Mouse (Mus musculus): ENCODE measurements around the gene Papss2.

Gene Papss2

DNA sequence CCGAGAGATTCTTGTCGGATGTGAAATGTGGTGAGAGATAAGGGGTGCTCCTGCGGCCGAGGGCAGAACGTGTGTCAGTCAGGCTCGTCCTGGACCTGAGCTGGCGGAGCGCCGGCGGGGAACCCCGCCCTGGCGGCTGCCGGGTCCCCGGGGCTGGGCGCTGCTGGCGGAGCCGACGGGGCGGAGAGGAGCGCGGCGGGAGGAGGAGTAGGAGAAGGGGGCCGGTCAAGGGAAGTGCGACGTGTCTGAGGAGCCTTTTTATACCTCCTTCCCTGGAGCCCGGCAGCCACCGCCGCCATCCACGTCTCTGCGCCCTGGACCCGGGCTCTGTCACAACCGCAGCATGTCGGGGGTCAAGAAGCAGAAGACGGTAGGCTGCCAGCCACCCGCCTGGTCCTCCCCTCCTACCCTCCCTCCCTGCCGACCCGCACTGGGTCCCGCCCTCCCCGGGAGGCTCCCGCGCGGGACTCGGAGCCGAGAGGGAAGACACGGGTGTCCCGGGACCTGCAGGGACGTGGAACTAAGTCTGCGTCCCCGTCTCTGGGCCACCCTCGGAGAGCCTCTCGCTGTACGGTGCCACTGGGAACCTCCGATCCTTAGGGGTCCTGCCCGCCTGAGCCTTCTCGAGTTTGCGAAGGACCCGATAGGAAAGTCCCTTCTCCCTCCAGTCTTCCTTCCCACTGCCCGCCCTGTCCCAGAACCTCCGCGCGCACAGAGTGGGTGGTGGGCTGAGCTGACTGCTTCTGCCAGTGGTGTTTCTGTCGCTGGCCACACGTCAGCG is at the start of gene Papss2:
Gene Papss2, plus strand, starts transcription at position 285 of the 781 bp plus-strand sequence.
- DNase-seq (ENCODE audit: low read depth, low spot score): peak; percentile 10

GRCm38 (mm10) chr19:32547396-32547795 is 48.2 kb upstream of the Papss2 start:
- no peak for DNase-seq (ENCODE audit: low read depth, low spot score)

GRCm38 (mm10) chr19:32548202-32548601 is 47.4 kb upstream of the Papss2 start:
- no peak for DNase-seq (ENCODE audit: low read depth, low spot score)

GRCm38 (mm10) chr19:32550446-32550845 is 45.1 kb upstream of the Papss2 start:
- DNase-seq (ENCODE audit: low read depth, low spot score): no peak

DNA sequence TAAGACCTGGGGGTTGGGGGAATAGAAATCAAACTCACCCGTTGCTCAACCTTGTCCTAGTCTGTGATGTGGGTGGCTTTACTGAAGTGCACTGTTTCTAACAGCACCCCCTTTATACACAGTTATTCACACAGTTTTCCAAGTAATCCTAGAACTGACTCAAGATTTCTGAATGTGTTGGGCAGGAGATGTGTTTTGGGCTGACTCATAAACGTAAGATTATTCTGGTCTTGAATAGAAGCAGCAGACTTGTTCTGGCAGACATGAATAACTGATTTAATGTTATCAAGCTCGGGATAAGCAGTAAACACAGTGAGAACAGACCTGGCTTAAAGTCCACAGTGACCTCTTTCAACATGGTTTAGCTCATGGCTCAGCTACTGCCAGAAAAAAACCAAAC is 44.1 kb upstream of the Papss2 start:
- DNase-seq (ENCODE audit: low read depth, low spot score): no peak

DNA sequence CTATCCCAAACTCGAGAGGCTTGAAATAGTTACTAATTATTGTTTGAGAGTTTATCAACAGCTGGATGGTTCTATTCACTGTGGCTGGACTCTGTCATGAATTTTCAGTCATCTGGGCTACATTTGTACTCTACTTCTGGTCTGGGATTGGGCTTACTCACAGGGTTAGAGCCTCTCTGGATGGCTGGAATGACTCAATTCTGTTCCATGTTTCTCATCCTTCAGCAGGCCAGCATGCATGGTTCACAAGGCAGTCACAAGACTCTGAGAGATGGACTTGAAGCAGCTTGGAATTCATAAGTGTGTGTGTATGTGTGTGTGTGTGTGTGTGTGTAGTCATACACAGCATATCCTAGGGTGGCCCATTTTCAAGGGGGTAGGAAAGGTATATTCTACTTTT is 43.5 kb upstream of the Papss2 start:
- DNase-seq (ENCODE audit: low read depth, low spot score): no peak

- no peak for DNase-seq (ENCODE audit: low read depth, low spot score)
Measured at GRCm38 (mm10) chr19:32553310-32553709, 42.3 kb upstream of the Papss2 start.

DNA sequence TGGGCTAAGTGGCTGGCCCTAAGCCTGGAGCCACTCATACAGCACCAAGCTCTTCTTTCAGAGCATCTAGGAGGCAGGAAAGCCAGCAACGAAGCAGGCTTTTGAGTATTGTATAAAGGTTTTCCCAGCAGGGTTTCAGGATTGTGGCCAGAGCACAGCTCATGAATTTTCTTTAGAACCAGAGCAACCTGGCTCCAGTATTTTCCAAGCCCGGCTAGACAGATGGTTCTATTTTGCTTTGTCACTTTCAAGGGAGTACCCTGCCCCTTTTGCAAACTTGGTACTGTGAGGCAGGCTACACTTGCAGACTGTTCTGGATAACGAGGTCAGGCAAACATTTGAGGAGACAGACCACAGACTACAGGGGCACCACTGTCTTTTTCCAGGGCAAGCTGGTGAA is 40.3 kb upstream of the Papss2 start:
- DNase-seq (ENCODE audit: low read depth, low spot score): peak; percentile 29

DNA sequence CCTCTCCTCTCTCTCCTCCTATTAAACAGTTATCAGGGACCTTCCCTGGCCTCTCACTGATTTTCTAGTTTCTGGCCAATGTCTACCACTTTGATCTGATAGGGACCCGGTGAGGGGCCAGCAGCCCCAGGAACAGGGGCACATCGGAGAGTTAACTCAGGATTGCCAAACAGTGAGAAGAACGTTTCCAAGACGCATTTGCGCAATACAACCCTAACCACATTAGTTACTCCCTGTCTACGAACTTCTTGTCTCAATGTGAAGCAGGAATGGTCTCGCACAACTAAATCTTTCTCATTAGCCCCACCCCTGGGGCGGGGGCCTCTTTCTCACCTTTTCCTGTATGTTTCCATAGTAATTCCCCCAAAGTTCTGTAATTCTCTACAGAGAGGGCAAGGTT is 28.6 kb upstream of the Papss2 start:
- no peak for DNase-seq (ENCODE audit: low read depth, low spot score)

DNA sequence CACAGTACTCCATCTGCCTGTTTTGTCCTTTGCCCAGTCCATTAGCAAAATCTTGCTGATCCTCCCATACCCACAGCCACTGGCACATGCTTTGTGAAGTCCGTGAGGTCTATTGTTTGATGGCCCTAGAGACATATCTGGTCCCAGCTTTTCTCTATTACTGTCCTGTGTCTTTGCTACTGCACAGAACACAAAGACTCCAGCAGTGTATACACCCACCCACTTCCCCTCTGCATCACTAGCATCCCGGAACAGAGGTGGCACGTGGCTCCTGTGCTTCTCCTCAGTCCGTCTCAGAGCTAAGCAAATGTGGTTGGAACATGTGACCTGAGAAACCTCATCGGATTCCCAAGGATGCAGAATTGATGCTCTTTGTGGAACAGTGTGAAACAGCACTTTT is 28.1 kb upstream of the Papss2 start:
- DNase-seq (ENCODE audit: low read depth, low spot score): no peak

DNA sequence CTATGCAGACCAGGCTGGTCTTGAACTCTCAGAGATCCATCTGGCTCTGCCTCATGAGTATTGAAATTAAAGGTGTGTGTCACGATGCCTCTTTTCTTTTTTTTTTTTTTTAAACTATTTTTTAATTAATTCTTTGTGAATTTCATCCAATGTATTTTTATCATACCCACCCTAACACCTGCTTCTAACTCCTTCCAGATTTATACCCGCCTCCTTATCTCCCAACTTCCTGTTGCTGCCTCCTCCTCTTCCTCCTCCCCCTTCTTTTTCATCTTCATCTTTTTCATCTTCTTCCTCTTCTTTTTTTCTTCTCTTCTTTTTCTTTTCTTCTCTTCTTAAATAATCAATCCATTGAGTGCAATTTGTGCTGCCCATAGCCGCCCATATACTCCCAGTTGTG is 27.1 kb upstream of the Papss2 start:
- no peak for DNase-seq (ENCODE audit: low read depth, low spot score)

DNA sequence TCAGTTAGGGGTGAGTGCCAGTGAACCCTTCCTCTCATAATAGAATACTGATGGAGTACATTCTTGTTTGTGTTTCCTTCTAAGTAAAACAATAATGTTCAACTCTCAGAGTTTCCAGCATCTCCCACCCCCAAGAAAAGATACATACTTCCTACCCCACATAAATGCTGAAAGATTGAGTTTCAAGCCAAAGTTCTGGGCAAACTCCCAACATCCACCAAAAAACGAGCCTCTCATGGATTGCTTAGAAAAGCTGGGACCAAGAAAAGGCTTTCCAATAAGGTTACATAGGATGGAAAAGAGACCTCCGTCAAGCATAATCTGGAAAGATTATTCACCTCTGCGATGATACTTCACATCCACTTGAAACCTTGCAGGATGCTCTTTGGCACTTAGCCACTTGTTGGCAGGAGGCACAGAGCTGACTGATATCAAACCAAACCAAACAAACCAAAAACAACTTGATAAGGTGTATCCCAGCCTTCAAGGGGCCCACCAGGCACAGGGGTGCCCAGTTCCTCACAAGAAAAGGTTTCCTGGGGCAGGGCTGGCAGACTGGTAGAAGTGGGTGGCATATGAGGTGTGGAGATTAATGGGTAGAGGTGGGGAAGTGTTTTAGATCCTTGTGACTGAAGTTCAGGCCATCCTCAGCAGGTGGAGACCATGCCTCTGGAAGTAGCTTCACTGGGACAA is 26.5 kb upstream of the Papss2 start:
- no peak for DNase-seq (ENCODE audit: low read depth, low spot score)

- no peak for DNase-seq (ENCODE audit: low read depth, low spot score)
Measured at GRCm38 (mm10) chr19:32569725-32570124, 25.9 kb upstream of the Papss2 start.

GRCm38 (mm10) chr19:32572191-32572590 is 23.4 kb upstream of the Papss2 start:
- no peak for DNase-seq (ENCODE audit: low read depth, low spot score)

GRCm38 (mm10) chr19:32573259-32573658 is 22.3 kb upstream of the Papss2 start:
- DNase-seq (ENCODE audit: low read depth, low spot score): no peak

DNA sequence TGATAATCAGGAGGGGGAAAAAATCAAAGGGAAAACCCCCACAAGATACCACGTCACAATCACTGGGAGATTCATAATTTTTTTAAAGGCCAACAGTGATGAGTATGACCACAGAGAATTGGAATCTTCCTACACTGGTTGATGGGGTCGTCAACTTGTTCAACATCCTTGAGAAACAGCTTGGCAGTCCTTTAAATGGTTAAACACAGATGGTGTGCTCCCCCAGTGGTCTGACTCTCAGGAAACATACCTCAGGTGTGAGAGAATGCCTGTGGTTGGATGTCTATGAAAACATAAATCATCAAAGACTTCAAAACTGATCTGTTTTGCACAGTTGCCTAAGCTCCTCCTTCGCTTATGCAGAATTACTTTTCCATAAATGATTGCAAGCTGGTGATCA is 20.7 kb upstream of the Papss2 start:
- no peak for DNase-seq (ENCODE audit: low read depth, low spot score)

- peak; percentile 13 for DNase-seq (ENCODE audit: low read depth, low spot score)
Measured at GRCm38 (mm10) chr19:32577749-32578148, 17.8 kb upstream of the Papss2 start.

DNA sequence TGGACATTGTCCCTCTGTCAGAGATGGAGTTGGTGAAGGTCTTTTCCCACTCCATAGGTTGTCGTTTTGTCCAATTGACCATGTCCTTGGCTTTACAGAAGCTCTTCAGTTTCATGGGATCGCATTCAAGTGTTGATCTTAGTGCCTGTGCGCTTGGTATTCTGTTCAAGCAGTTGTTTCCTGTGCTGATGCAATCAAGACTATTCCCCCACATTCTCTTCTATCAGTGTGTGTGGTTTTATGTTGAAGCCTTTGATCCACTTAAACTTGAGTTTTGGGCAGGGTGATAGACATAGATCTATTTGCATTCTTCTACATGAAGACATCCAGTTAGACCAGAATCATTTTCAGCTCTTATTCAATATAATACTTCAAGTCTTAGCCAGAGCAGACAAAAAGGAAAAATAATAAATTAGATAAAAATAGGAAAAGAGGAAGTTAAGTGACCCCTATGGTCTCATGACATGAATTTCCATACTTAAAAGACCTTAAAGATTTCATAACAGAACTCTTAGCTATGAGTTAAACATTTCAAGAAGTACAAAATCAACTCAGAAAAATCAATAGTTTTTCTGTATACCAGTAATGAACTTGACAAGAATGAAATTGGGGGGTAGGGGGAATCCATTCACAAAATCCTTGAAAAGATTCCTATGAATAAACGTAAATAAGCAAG is 12.4 kb upstream of the Papss2 start:
- no peak for DNase-seq (ENCODE audit: low read depth, low spot score)

DNA sequence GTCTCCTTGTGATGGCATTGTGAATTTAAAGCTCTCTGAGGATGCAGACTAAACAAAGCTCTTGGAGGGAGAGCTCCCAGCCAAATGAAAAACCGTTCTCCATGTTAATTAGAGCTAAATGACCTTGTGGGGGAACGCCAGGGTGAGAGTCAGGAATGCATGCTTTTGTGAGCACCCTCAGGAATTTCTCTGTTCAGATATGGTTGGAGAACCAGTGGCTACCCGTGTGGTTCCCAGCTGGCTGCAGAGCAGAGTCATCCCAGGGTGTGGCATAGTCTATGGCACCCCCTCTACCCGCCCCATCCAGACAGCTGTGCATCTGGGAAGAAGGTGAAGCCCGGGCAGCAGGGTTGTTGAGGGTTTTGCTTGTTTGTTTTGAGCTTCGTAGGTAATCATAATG is 7.9 kb upstream of the Papss2 start:
- DNase-seq (ENCODE audit: low read depth, low spot score): no peak

- no peak for DNase-seq (ENCODE audit: low read depth, low spot score)
Measured at GRCm38 (mm10) chr19:32592749-32593148, 2.8 kb upstream of the Papss2 start.

- DNase-seq (ENCODE audit: low read depth, low spot score): peak; percentile 23
Measured at GRCm38 (mm10) chr19:32593870-32594269, 1.7 kb upstream of the Papss2 start.

DNA sequence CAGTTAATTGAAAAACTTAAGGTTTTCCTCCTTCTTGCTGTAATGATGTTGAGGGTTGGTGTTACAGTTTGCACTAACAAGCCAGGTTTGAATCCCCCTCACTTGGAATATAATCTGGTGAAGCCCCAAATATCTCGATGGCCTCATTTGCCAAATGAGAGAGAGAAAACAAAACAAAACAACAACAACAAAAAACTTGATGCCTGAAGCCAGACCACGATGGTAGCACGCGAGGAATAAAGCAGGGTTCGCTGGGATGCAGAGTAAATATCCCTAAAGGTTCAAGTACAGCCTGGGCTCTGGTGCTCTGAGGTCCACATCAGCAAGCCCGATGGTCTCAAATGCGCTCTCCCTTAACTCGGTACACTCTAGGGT is 472 bp upstream of the Papss2 start:
- DNase-seq (ENCODE audit: low read depth, low spot score): no peak

DNA sequence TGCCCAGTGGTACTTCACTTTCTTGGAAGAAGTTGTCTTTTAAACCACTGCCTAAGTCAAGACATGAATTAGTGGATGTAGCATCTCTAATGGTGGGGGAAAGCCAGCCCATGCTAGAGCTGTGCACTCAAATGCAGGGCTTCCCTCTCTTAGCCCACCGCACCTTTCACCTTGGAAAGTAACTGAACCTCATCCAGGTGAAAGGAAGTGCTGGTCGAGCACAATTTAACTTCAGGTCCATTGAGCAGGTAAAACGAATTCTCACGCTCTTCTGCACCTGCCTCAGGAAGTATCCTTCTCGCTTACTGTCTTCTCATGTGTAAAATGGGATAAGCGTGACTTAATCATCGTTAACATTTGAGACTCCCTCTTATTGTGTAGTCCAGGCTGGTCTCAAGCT is 3.4 kb downstream of the Papss2 start:
- DNase-seq (ENCODE audit: low read depth, low spot score): no peak
